Mouse (Mus musculus) 3134 (cell line): ENCODE data around the gene Meis2.

Experiments used
- DNase-seq: peaks from one replicate; pipeline ENCODE4 v3.0.0-alpha.2; 2011; ENCODE audit warnings: low spot score; ENCODE audit not compliant: insufficient read length; ENCODE audit errors: extremely low read depth

Meis2 gene

DNA sequence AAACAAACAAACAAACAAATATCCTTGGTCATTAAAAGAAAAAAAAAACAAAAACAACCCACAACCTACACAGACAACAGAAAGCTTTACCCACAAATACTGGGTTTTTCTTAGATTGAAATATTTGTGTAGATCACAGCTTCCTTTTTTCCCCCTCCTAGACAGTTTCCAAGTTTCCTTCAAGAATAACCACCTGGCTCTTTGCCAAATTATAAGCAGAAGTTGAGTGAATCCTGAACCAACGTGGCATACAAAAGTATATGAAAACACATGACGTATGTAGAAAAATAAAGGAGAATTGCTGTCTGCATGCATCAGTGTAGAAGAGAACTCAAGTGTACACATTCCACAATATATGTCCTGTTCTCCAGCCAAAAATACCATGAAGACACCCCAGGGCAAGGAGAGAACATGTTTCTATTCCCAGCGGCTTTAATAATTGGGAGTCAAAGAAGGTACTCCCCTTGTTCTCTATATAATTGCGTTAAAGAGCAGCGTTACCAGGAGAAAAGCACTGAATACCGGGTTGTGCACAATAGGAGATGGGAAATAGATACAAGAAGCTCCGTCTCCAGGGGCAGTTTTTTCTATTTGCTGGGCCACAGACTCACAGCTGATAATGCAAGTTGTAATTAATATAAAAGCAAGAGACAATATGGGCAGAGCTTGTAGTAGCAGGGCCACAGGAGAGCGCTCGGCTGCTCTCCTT is 13.6 kb downstream of the Meis2 start:
- DNase-seq, result no peak

- DNase-seq, result no peak
These were observed 15.9 kb downstream of the Meis2 start for GRCm38 (mm10) chr2:116049710-116050109.

DNA sequence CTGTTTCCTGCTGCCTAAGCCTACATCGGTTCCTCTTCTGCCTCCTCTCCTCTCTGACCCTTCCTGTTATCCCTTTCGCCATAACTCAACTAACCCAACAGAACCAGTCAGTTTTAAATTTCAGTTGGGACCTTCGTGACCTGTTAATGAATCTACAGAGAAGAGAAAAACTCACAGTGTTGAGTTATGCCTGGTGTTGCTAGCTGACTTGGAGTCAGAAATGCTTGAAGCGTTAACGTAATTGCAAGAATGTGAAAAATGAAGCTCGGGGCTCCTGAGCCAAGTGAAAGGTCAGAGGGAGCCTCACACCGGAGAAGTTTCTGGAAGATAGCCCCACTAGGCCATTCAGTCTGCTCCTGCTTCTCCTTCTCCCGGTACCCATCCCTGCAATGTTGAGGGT is 18.3 kb downstream of the Meis2 start:
- DNase-seq, result no peak

- no peak for DNase-seq
These were observed 20.6 kb downstream of the Meis2 start for GRCm38 (mm10) chr2:116045048-116045447.

GRCm38 (mm10) chr2:116042934-116043698 is 22.5 kb downstream of the Meis2 start:
- no peak for DNase-seq

GRCm38 (mm10) chr2:116042447-116042846 is 23.2 kb downstream of the Meis2 start:
- DNase-seq, result no peak

DNA sequence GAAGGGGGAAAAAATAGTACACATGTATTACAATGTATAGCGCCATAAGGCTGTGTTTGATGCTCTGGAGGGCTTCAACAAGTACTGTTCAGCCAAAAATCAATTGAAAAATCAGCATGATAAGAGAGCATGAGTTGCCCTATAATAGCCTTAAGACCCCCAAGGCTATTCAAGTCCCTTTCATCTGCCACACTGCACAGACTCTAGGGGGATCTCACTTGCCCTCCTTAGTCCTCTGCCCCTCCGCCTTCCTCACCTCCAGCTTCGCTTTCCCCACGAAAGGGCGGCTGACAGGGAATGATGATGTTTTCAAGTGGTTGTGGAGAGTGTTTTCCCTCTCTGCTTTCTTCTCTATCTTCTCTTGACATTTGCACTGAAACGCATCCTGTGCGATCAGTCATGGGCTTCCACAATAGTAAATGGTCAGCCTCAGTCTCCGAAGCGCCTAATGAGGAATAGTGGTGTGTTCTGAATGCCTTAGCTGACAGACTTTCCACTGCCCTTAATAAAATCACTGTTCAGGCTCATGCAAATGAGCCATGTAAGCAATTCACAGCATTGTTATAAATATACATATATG is 23.9 kb downstream of the Meis2 start:
- DNase-seq, result no peak

- DNase-seq, result no peak
These were observed 30.3 kb downstream of the Meis2 start for GRCm38 (mm10) chr2:116035345-116035744.

- no peak for DNase-seq
These were observed 37.5 kb downstream of the Meis2 start for GRCm38 (mm10) chr2:116028127-116028526.

- no peak for DNase-seq
These were observed 42.8 kb downstream of the Meis2 start for GRCm38 (mm10) chr2:116022876-116023275.

DNA sequence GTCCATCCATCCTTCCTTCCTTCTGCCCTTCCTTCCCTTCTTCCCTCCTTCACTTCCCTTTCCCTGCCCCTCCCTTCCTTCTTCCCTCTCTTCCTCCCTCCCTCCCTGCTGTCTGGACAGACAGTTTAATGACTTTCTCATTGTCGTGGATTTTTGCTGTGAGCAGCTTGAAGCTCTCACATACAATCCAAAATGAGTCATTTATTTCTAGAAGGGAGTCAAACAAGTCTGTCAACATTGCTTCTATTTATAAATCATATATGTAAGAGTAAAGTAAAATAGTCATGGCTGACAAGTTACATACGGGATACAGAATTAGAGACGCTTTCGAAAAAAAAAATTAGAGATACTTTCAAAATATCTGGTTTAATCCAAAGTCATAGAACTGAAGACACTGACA is 43.7 kb downstream of the Meis2 start:
- no peak for DNase-seq

GRCm38 (mm10) chr2:116021046-116021445 is 44.6 kb downstream of the Meis2 start:
- no peak for DNase-seq

DNA sequence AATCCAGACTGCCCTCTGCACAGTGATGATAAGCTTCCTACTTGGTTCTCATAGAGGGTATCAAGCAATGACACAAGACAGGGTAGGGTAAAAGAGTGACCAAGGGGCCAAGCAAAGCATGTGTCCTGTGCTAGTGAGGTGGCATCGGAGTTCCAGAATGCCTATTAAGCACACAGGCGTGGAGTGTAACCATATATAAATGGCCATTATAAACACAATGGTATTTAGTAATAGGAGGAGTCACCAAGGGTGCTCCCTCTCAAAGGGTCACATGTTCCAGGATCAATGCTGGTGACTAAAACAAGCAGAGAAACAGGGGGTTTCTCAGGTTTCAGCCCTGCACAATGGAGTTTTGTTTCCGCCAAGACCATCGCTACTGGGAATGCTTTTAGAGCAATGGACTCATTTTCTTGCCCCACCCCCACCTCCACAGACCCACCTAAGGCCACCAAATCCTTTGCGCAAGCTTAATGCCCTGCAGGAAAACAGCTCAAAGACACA is 45.1 kb downstream of the Meis2 start:
- DNase-seq, result no peak

GRCm38 (mm10) chr2:116019959-116020358 is 45.7 kb downstream of the Meis2 start:
- DNase-seq, result no peak

- no peak for DNase-seq
These were observed 46.2 kb downstream of the Meis2 start for GRCm38 (mm10) chr2:116019466-116019794.

DNA sequence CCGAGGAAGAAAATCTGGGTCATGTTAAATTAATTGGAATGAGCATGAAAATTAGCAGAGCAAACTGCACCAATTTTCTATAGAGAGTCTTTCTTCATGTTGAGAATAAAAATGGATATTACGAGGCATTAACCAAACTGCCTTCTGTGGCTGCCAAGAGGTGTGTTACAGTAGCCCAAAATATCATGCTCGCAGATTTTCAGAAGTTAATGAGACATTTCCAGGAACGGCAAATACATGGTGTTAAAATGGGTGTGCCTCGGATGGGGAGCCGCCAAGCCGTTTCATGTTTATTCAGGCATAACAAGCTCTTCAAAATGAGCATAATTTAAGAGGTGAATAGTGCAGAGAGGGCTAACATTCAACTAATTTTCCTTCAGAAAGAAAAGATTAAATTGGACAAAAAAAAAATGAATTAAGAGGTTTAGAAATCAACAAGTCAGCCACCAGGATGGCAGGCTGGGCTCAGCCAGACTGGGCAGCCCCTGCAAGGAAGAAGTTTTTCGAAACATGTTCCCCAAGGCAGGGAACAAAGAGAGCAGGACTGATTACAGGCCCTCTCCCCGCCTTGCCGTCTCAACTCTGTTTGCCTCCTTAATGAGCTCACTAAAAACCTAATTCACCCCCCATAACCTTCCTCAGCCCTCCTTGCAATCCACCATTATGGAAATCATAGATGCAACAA is 46.7 kb downstream of the Meis2 start:
- DNase-seq, result no peak

DNA sequence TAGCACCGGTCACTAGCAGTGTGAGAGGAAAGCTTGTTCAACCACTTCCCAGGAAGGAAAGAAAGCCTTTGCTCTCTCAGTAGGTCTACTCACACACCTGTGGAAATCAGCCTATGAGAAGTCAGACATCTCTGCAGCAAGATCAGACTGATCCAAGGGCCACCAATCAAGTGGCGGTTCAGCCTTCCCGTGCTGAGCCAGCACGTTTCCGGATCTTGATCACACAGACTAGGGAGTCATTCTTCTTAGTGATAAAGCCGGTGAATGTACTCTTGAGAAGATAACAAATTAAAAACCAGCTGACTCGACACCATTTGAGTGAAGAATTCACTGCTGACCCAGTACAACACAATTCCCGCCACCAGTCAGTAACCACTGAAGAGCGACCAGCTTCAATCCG is 50.1 kb downstream of the Meis2 start:
- no peak for DNase-seq

GRCm38 (mm10) chr2:116010469-116010868 is 55.2 kb downstream of the Meis2 start:
- DNase-seq, result no peak

DNA sequence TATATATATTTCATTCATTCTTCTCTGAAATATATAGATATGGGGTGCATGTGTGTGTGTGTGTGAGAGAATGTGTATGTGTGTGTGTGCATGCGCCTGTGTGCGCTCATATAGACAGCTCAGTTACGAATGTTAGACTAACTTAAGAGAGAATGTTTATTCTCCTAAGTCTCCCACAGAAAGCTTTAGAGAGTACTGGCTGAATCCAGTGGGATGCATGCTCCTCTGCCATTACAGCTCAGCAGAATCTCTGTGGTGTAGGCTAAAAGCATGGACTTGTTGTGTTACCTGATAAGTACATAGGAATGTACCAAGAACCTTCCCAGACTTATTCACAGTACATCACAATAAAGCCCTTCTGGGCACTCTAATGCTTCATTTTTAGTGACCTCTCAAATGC is 55.6 kb downstream of the Meis2 start:
- no peak for DNase-seq

DNA sequence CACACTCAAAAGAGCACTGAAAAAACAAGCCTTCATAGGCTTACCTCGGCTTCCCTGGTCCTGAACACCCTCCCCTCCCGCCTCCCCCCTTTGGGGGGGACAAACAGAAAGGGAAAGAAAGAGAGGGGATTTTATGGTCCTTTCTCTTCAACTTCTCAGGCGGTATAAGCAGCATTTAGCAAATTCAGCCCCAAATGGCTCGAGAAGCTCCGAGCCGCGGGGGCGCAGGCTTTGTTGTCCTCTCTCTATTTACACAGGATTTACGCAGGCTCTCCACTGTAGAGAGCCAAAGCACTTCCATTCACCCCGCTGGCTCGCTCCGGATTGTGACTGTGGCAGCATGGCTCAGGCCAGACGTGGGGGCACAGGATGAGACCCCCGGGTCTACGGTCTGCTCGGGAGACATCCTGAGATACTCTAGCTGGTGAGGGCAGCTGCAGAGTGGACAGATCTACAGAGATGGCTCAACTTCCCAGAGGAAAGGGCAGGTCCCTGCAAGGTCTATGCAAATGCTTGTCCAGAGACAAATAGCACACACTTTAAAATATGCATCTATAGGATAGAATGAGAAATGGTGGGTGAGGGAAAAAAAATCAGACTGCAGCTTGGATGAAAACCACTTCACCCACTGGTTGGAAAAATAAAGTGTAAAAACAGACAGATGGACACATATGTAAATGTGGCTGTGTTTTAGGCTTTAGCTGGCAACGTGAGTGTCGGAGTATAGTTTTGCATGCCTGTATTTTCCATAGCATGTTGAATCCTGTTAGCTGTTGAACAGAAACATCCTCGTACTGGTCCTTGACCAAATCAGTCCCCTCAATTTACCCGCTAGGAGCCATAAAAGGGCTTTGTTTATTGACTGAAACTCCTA is 56.3 kb downstream of the Meis2 start:
- DNase-seq, result no peak
